Mouse (Mus musculus) MEL (cell line): ENCODE results near the gene Ndufaf2.

Experiments used
- CTCF ChIP-seq, 3 experiments: IDR thresholded peaks in 2 of 3; conservative IDR thresholded peaks in 1 of 3; 2 replicates each; pipeline ENCODE4 v1.5.1; 2011 to 2012; ENCODE audit warnings: low read length in 3 of 3, low read depth in 2 of 3, mild to moderate bottlenecking in 2 of 3, improper control_type of control experiment in 1 of 3, inconsistent platforms in 1 of 3, mixed read lengths in 1 of 3, moderate library complexity in 1 of 3; ENCODE audit not compliant: control insufficient read depth in 1 of 3, insufficient read depth in 1 of 3, poor library complexity in 1 of 3, severe bottlenecking in 1 of 3
- ELF1 ChIP-seq: IDR thresholded peaks from 2 replicates; pipeline ENCODE4 v1.6.1; 2014; ENCODE audit warnings: low read depth, mild to moderate bottlenecking, inconsistent platforms, low read length, improper control_type of control experiment, moderate library complexity
- EP300 ChIP-seq, 2 experiments: IDR thresholded peaks; 2 replicates each; pipeline ENCODE4 v1.6.1; 2011; ENCODE audit warnings: improper control_type of control experiment in 2 of 2, low read length in 2 of 2, low read depth in 1 of 2, mild to moderate bottlenecking in 1 of 2
- GABPA ChIP-seq: IDR thresholded peaks from 2 replicates; pipeline ENCODE4 v1.6.1; 2012; ENCODE audit warnings: low read depth, mild to moderate bottlenecking, inconsistent platforms, low read length, improper control_type of control experiment, moderate library complexity
- GATA1 ChIP-seq: IDR thresholded peaks from 2 replicates; pipeline ENCODE4 v1.6.1; 2011; ENCODE audit warnings: low read depth, low read length, improper control_type of control experiment
- MAFK ChIP-seq: IDR thresholded peaks from 2 replicates; pipeline ENCODE4 v1.6.1; 2011; ENCODE audit warnings: low read depth, mild to moderate bottlenecking, low read length, improper control_type of control experiment, borderline replicate concordance
- MAX ChIP-seq: IDR thresholded peaks from 2 replicates; pipeline ENCODE4 v1.6.1; 2011; ENCODE audit warnings: low read length, improper control_type of control experiment
- MAZ ChIP-seq: IDR thresholded peaks from 2 replicates; pipeline ENCODE4 v1.6.1; 2012; ENCODE audit warnings: low read depth, mild to moderate bottlenecking, inconsistent platforms, low read length, improper control_type of control experiment
- MYB ChIP-seq: IDR thresholded peaks from 2 replicates; pipeline ENCODE4 v1.6.1; 2011; ENCODE audit warnings: mild to moderate bottlenecking, low read depth, low read length, improper control_type of control experiment
- POLR2A ChIP-seq, 2 experiments: IDR thresholded peaks; 2 replicates each; pipeline ENCODE4 v1.6.1; 2011 to 2012; ENCODE audit warnings: low read length in 2 of 2, mild to moderate bottlenecking in 2 of 2, control low read depth in 1 of 2, improper control_type of control experiment in 1 of 2, low read depth in 1 of 2, moderate library complexity in 1 of 2; ENCODE audit not compliant: control insufficient read depth in 1 of 2, insufficient read depth in 1 of 2, poor library complexity in 1 of 2
- ZKSCAN1 ChIP-seq: IDR thresholded peaks from 2 replicates; pipeline ENCODE4 v1.6.1; 2012; ENCODE audit warnings: low read depth, mild to moderate bottlenecking, inconsistent platforms, low read length, improper control_type of control experiment, moderate library complexity

GRCm38 (mm10) chr13:108060286-108060885 lies 98.0 kb downstream of the Ndufaf2 start:
- no peak for TF ChIP-seq POLR2A (IDR thresholded peaks at IDR 0.05; ENCODE audit: control insufficient read depth in 1 of 2, insufficient read depth in 1 of 2, low read depth in 1 of 2, low read length in 2 of 2, poor library complexity in 1 of 2)
- no peak for TF ChIP-seq EP300 (IDR thresholded peaks at IDR 0.05; ENCODE audit: low read depth in 1 of 2, low read length in 2 of 2)
- no peak for TF ChIP-seq MAFK
- TF ChIP-seq CTCF (IDR thresholded peaks at IDR 0.05 in 2 of 3, conservative IDR thresholded peaks at IDR 0.05 in 1 of 3; ENCODE audit: control insufficient read depth in 1 of 3, insufficient read depth in 1 of 3, low read depth in 2 of 3, low read length in 3 of 3, poor library complexity in 1 of 3, severe bottlenecking in 1 of 3): no peak
- no peak for TF ChIP-seq MYB
- no peak for TF ChIP-seq ELF1
- TF ChIP-seq MAX: no peak
- TF ChIP-seq MAZ: no peak
- no peak for TF ChIP-seq GABPA
- no peak for TF ChIP-seq ZKSCAN1
- TF ChIP-seq GATA1: no peak
